Mouse (Mus musculus): Measurements from ENCODE around the gene Ttc38. TPM values are rescaled to one million over a fixed set of nuclear protein-coding genes. Genes with fewer than 3 reads are reported as not detected.

Gene Ttc38
- polyA plus RNA-seq, 1 experiment from 2014 or later = 2.2 TPM

DNA sequence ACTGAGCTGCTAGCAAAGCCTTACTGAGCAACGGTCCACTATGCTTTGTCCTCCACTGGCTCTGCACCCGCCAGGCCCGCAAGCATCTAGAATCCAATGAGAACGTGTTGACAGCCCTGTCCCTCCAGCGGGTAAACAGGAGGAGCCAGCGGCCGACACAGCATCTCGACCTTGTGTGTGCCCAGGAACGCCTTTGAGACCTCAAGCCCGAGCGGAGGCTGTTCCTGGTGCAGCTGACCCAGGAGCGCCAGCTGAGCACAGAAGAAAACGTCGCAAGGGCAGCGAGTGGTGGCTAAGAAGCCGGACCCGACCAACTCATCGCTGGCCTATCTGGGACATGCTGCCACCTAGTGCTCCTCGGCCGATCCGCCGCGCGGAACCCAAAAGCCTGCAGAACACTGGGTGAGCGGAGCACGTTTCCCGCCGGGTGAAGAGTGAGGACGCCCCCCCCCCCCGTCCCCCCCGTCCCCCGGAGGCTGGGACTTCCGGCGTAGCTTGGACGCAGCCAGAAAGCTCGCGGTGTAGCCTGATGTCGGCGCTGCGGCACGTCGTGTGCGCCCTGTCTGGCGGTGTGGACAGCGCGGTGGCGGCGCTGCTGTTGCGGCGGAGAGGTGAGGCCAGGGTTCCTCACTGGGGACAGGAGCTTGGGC, 46.9 kb downstream of the Ttc38 start, which contains the start of gene Trmu:
TSS of gene Trmu (plus strand) at position 465 of the 650 bp plus-strand sequence.
- Histone ChIP-seq H3K27ac (replicated peaks) (peak within 1 kb of the TSS; percentile 91), H3K4me3 (peak within 1 kb of the TSS; percentile 66), H3K36me3 (peaks cover 56% of the 10 kb centered on the region), H3K27me3 (ENCODE audit: low read depth, poor library complexity, severe bottlenecking) (no peaks in the 10 kb centered on the region), H3K4me1 (peaks cover 23% of the 10 kb centered on the region), H3K9me3 (replicated peaks) (no peaks in the 10 kb centered on the region)
- DNase-seq (ENCODE audit: low spot score) = peak; percentile 97
- WGBS = 1% methylated on average over 50 of the region's 50 CpGs

DNA sequence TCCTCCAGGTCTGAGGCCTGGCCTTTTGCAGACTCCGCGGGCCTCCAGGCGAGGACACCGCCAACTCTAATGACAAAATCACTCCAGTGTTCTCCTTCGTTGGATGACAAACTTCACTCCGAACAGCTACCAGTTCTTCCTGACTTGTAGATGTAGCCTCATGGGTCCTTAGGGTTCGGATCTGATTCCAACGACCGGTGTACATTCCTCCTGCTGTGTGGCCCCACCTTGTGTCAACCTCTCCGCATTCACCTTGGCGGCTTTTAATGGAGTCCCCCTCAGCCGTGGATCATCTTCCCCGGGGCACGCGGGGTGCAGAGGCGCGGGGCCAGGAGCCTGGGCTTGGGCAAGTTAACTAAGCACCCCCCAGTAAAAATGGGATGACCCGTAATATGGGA, 47.4 kb downstream of the Ttc38 start:
- Histone ChIP-seq H3K9me3 (replicated peaks) (no peaks in the 10 kb centered on the region), H3K4me1 (peaks cover 23% of the 10 kb centered on the region), H3K27me3 (ENCODE audit: low read depth, poor library complexity, severe bottlenecking) (no peaks in the 10 kb centered on the region), H3K4me3 (peak overlapping the region; percentile 66), H3K36me3 (peaks cover 56% of the 10 kb centered on the region), H3K27ac (replicated peaks) (peak overlapping the region; percentile 91)
- no peak for DNase-seq (ENCODE audit: low spot score)
- WGBS = 2% methylated on average over 18 of the region's 18 CpGs

DNA sequence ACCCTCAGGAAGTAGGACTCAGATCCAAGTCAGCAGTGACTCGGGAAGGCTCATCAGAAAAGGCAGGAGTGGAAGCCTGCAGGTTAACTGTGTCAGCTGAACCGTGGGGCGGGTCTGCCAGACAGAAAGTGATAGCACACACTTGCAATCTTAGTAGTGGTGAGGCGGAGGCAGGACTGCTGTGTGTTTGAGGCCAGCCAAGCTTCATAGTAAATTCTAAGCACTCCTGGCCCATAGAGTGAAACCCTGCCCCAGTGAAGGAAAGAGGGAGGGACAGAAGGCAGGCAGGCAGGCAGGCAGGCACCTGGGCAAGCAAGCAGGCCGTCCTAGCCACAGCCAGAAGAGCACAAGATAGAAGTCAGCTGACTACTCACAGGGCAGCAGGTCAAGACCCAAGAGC, 53.5 kb downstream of the Ttc38 start:
- no peak for DNase-seq (ENCODE audit: low spot score)
- Histone ChIP-seq H3K27ac (replicated peaks) (no peak overlapping the region), H3K36me3 (peaks cover 72% of the 10 kb centered on the region), H3K27me3 (ENCODE audit: low read depth, poor library complexity, severe bottlenecking) (no peaks in the 10 kb centered on the region), H3K4me1 (0 out of 2 replicates have a peak, but pooled peaks cover under 1% of the 10 kb centered on the region), H3K4me3 (no peak overlapping the region), H3K9me3 (replicated peaks) (no peaks in the 10 kb centered on the region)
- 83% methylated on average over 5 of the region's 5 CpGs for WGBS

DNA sequence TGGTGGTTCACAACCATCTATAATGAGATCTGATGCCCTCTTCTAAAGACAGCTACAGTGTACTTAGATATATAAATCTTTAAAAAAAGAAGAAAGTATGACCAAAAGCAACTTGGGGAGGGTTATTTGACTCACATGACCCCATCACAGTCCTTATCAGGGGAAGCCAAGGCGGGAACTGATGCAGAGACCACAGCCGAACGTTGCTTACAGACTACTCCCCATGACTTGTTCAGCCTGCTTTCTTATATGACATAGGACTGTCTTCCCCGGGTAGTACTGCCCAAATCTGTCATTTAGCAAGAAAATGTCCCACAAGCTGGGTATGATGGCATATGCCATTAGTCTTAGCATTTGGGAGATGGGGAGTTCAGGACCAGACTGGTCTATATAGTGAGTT, 57.1 kb downstream of the Ttc38 start:
- Histone ChIP-seq H3K4me1 (no peaks in the 10 kb centered on the region), H3K9me3 (replicated peaks) (no peaks in the 10 kb centered on the region), H3K36me3 (peaks cover 88% of the 10 kb centered on the region), H3K27ac (replicated peaks) (no peak overlapping the region), H3K27me3 (ENCODE audit: low read depth, poor library complexity, severe bottlenecking) (no peaks in the 10 kb centered on the region), H3K4me3 (no peak overlapping the region)
- WGBS = 91% methylated on average over 4 of the region's 4 CpGs
- DNase-seq (ENCODE audit: low spot score) = no peak

DNA sequence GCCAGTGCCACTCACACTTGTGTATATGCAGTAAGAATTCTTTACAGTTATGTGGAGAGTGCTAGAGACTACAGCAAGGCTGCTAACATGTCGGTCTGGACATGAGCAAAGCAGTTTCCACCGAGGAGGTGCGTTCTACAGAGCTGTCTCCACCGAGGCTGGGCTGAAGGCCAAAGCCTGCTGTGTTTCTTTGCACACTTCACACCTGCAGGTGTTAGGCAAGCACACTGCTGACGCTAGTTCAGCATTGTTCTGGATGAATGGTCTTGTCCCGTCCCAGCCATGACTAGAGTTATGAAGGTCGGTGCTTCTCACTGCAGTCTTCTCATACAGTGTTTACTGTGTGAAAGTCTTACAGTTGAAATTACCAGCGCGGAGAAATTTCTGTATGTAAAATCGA, 59.9 kb downstream of the Ttc38 start:
- no peak overlapping the region for H3K4me3 ChIP-seq
- no peaks in the 10 kb centered on the region for H3K4me1 ChIP-seq
- no peaks in the 10 kb centered on the region for H3K9me3 ChIP-seq (replicated peaks)
- peaks cover 88% of the 10 kb centered on the region for H3K36me3 ChIP-seq
- no peaks in the 10 kb centered on the region for H3K27me3 ChIP-seq (ENCODE audit: low read depth, poor library complexity, severe bottlenecking)
- H3K27ac ChIP-seq (replicated peaks) = no peak overlapping the region
- no peak for DNase-seq (ENCODE audit: low spot score)
- WGBS = 92% methylated on average over 10 of the region's 10 CpGs

DNA sequence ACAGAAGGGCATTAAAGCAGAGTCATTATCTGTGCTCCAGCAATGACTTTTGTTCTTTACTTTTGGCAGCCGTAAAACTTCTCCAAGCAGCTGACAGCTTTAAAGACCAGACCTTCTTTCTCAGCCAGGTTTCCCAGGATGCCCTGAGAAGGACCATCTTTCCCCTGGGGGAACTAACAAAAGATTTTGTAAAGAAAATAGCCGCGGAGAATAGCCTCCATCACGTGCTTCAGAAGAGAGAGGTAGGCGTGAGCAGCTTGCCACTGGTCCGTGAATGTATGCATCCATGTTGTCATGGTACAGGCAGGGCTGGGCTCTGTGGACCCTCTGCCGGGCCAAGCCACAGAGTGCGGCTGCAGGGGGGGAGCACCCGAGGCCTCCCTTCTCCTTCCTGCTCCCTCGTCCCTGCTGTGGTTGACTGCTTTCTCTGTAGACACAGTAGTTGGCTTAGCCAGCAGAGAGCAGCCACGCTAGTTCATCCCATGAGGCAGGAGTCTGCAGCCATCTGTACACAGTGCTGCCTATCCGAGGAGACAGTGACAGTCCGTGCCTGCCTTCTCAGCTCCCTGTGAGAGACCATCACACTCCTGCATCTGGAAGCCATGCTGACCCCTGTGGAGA, 60.5 kb downstream of the Ttc38 start:
- H3K4me3 ChIP-seq = no peak overlapping the region
- WGBS = 84% methylated on average over 13 of the region's 13 CpGs
- DNase-seq (ENCODE audit: low spot score) = no peak
- no peaks in the 10 kb centered on the region for H3K27me3 ChIP-seq (ENCODE audit: low read depth, poor library complexity, severe bottlenecking)
- H3K27ac ChIP-seq (replicated peaks) = 0 out of 2 replicates have a peak overlapping the region, but pooled peaks have one; percentile 4
- no peaks in the 10 kb centered on the region for H3K4me1 ChIP-seq
- peaks cover 94% of the 10 kb centered on the region for H3K36me3 ChIP-seq
- no peaks in the 10 kb centered on the region for H3K9me3 ChIP-seq (replicated peaks)

DNA sequence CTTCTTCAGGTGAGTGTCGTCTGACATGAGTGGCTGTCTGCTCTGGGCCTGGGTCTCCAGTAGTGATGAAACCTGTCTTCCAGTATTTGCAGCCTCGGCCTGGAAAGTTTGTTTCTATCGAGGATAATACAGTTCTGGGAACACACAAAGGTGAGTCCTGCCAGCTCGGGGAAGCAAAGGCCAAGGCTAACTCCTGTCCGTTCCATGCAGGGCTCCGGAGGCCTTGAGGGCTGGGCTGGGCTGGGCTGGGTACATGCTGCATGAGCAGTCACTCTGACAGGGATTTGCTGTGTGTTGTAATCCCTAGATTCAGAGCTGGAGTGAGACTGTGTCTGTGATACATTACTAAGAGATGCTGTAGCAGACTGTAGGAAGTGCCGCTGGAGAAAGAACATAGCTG, 61.8 kb downstream of the Ttc38 start:
- no peak overlapping the region for H3K27ac ChIP-seq (replicated peaks)
- no peaks in the 10 kb centered on the region for H3K27me3 ChIP-seq (ENCODE audit: low read depth, poor library complexity, severe bottlenecking)
- 89% methylated on average over 7 of the region's 7 CpGs for WGBS
- H3K4me1 ChIP-seq = no peaks in the 10 kb centered on the region
- DNase-seq (ENCODE audit: low spot score) = no peak
- peaks cover 94% of the 10 kb centered on the region for H3K36me3 ChIP-seq
- no peak overlapping the region for H3K4me3 ChIP-seq
- no peaks in the 10 kb centered on the region for H3K9me3 ChIP-seq (replicated peaks)

DNA sequence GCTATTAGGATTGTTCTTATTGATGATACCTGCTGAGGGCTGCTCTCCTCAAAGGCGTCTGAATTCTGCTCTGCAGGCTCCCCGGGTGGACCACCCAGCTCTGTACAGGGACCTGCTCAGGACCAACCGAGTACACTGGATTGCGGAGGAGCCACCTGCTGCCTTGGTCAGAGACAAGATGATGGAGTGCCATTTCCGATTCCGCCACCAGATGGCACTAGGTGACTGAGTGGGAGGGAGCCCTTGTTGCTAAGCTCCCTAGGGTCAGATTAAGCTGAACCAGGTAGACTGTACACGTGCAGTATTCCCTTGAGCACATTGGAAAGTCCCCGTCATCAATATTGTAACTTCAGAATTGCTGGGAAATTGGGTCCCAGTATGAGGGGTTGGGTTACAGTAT, 64.2 kb downstream of the Ttc38 start:
- Histone ChIP-seq H3K27ac (replicated peaks) (no peak overlapping the region), H3K27me3 (ENCODE audit: low read depth, poor library complexity, severe bottlenecking) (no peaks in the 10 kb centered on the region), H3K4me3 (no peak overlapping the region), H3K9me3 (replicated peaks) (no peaks in the 10 kb centered on the region), H3K4me1 (no peaks in the 10 kb centered on the region), H3K36me3 (peaks cover 99% of the 10 kb centered on the region)
- WGBS = 16% methylated on average over 8 of the region's 8 CpGs
- DNase-seq (ENCODE audit: low spot score) = peak; percentile 80

DNA sequence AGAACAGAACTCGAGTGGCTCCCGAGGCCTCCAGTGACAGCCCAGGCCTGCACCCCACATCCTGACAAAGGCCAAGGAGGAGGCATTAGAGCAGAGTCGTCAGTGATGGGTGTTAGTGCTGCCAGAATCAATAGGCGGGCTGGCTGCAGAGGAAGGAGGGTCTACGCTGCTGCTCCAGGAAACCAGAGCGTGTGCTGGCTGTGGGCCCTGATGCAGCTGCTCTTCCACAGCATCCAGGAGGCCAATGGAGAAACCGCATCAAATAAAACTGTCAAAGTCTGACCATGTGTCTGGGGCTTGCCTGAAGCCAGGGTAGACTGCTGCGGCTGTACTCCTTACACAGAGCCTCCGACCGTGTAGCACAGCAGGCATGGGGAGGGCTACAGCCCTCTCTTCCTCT, 65.0 kb downstream of the Ttc38 start:
- 89% methylated on average over 10 of the region's 10 CpGs for WGBS
- Histone ChIP-seq H3K9me3 (replicated peaks) (no peaks in the 10 kb centered on the region), H3K4me3 (no peak overlapping the region), H3K27ac (replicated peaks) (no peak overlapping the region), H3K36me3 (peaks cover 99% of the 10 kb centered on the region), H3K4me1 (no peaks in the 10 kb centered on the region), H3K27me3 (ENCODE audit: low read depth, poor library complexity, severe bottlenecking) (no peaks in the 10 kb centered on the region)
- no peak for DNase-seq (ENCODE audit: low spot score)

DNA sequence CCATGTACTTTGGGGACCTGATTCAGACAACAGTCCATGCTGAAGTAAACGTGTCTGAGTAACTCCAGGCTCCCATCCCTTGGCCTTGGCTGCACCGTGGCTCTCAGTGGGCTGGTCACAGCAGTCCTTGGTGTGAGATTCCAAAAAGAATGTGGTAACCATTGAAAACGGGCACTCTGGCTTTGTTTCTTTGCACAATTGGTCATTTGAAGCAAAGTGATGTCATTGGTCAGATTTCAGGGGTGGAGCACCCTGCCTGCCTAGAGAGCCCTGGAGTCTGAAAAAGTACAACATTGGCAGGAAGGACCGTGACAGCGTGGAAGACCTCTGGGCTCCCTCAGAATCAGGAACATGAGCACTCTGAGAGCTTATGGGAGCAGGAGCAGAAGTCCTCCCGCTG, 67.3 kb downstream of the Ttc38 start:
- Histone ChIP-seq H3K4me1 (no peaks in the 10 kb centered on the region), H3K27ac (replicated peaks) (no peak overlapping the region), H3K36me3 (peaks cover 96% of the 10 kb centered on the region), H3K9me3 (replicated peaks) (no peaks in the 10 kb centered on the region), H3K4me3 (no peak overlapping the region), H3K27me3 (ENCODE audit: low read depth, poor library complexity, severe bottlenecking) (no peaks in the 10 kb centered on the region)
- 71% methylated on average over 6 of the region's 6 CpGs for WGBS
- no peak for DNase-seq (ENCODE audit: low spot score)

DNA sequence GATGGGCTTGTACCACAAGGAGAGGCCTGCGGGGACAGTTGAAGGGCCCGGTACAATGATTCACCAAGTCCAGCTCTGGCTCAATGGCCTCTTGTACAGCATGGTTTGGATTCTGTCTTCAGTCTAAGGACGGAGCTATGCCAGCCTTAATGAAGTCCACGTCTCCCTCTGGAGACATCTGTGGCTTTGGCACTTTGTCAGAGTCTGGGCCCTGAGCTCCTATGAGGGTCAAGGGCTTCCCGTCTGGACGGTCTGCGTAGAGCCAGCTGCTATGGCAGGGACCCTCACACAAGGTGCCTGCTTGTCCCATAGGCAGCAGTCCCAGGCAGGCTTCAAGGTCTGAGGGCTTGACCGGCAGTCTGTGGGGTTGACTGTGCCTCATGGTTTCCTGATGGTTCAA, 68.2 kb downstream of the Ttc38 start:
- Histone ChIP-seq H3K27ac (replicated peaks) (no peak overlapping the region), H3K36me3 (peaks cover 96% of the 10 kb centered on the region), H3K4me3 (no peak overlapping the region), H3K4me1 (no peaks in the 10 kb centered on the region), H3K9me3 (replicated peaks) (no peaks in the 10 kb centered on the region), H3K27me3 (ENCODE audit: low read depth, poor library complexity, severe bottlenecking) (no peaks in the 10 kb centered on the region)
- 95% methylated on average over 8 of the region's 8 CpGs for WGBS
- DNase-seq (ENCODE audit: low spot score) = no peak

DNA sequence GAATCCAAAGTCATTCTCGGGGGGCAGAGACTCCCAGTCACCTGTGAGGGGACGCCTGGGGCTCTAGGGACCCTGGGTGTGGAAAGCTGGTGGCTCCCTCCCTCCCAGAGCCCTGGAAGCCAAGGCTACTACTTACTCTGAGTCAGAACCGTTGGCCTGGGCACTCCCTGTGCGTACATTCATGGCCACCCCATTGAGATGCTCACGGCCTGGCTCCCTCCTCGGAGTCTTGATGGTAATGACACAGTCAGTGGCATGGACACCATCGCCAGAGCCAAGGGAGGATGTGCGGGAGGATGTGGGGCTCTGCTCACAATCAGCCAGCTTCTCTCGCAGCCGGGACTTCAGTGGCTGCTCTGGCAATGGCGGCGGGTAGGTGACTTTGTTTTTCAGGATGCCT, 68.7 kb downstream of the Ttc38 start:
- peaks cover 96% of the 10 kb centered on the region for H3K36me3 ChIP-seq
- no peaks in the 10 kb centered on the region for H3K9me3 ChIP-seq (replicated peaks)
- H3K27ac ChIP-seq (replicated peaks) = no peak overlapping the region
- WGBS = 86% methylated on average over 12 of the region's 12 CpGs
- no peak for DNase-seq (ENCODE audit: low spot score)
- no peaks in the 10 kb centered on the region for H3K27me3 ChIP-seq (ENCODE audit: low read depth, poor library complexity, severe bottlenecking)
- no peak overlapping the region for H3K4me3 ChIP-seq
- H3K4me1 ChIP-seq = no peaks in the 10 kb centered on the region

DNA sequence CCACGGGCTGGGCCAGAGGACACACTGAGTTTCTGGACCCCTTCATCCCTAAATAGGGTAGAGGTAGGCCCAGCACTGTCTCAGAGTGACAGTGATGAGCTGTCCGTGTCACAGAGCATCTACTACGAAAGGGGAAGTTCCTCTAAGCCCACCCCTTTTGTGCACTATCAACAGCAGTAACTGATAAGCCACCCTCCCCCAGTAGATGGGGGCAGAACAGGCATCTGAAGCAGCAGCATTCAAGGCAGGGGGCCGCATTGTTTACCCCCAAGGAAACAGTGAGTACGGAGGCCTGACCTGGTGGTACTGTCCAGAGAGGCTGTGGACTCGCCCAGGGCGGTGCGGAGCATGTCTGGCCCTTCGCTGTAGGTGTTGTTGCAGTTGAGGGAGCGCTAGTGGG, 70.4 kb downstream of the Ttc38 start:
- no peak for DNase-seq (ENCODE audit: low spot score)
- no peak overlapping the region for H3K4me3 ChIP-seq
- H3K27me3 ChIP-seq (ENCODE audit: low read depth, poor library complexity, severe bottlenecking) = no peaks in the 10 kb centered on the region
- H3K9me3 ChIP-seq (replicated peaks) = no peaks in the 10 kb centered on the region
- H3K36me3 ChIP-seq = peaks cover 86% of the 10 kb centered on the region
- WGBS = 87% methylated on average over 10 of the region's 10 CpGs
- H3K4me1 ChIP-seq = no peaks in the 10 kb centered on the region
- no peak overlapping the region for H3K27ac ChIP-seq (replicated peaks)
